Mouse (Mus musculus): Measurements from ENCODE around the gene Zpbp.

- TF ChIP-seq CTCF (conservative IDR thresholded peaks at IDR 0.05; ENCODE audit: low read length), result no peak
- TF ChIP-seq NANOG (IDR thresholded peaks at IDR 0.05; ENCODE audit: borderline replicate concordance, low read length), result no peak
- no peak for TF ChIP-seq POU5F1 (IDR thresholded peaks at IDR 0.05; ENCODE audit: borderline replicate concordance, low read length)
These were observed 6.7 kb upstream of the Zpbp start for GRCm38 (mm10) chr11:11468924-11469323.
